Mouse (Mus musculus) embryonic facial prominence, embryonic 15.5 days (tissue): Measurements from ENCODE around the gene Ceacam10. TPM values are rescaled to one million over a fixed set of nuclear protein-coding genes. Genes with fewer than 3 reads are reported as not detected.

Experiments
- ATAC-seq: fragments of 200-750 bp; cut with Nextera tagmentation; 2 replicates; pipeline ENCODE4 v1.8.0; 2017; ENCODE audit warnings: low read depth, moderate TSS enrichment; ENCODE audit not compliant: insufficient number of reproducible peaks, low FRiP score, low TSS enrichment
- H3K27ac ChIP-seq: fragments of 300-500 bp; sonication (generic); replicated peaks from 2 replicates; pipeline ENCODE4 v1.5.1; 2015; ENCODE audit warnings: mild to moderate bottlenecking, inconsistent platforms
- H3K27me3 ChIP-seq: fragments of 300-500 bp; sonication (generic); 2 replicates; pipeline ENCODE4 v1.6.1; 2015; ENCODE audit warnings: inconsistent platforms
- H3K36me3 ChIP-seq: fragments of 300-500 bp; sonication (generic); 2 replicates; pipeline ENCODE4 v1.6.1; 2015; ENCODE audit warnings: mild to moderate bottlenecking, inconsistent platforms
- H3K4me1 ChIP-seq: fragments of 300-500 bp; sonication (generic); 2 replicates; pipeline ENCODE4 v1.6.1; 2015; ENCODE audit warnings: inconsistent platforms
- H3K4me2 ChIP-seq: fragments of 300-500 bp; sonication (generic); replicated peaks from 2 replicates; pipeline ENCODE4 v1.6.1; 2015; ENCODE audit warnings: mild to moderate bottlenecking, inconsistent platforms
- H3K4me3 ChIP-seq: fragments of 300-500 bp; sonication (generic); replicated peaks from 2 replicates; pipeline ENCODE4 v1.5.1; 2015; ENCODE audit warnings: mild to moderate bottlenecking, inconsistent platforms
- H3K9ac ChIP-seq: fragments of 300-500 bp; sonication (generic); 2 replicates; pipeline ENCODE4 v1.6.1; 2015; ENCODE audit warnings: inconsistent platforms
- H3K9me3 ChIP-seq: fragments of 300-500 bp; sonication (generic); replicated peaks from 2 replicates; pipeline ENCODE4 v1.6.1; 2016; ENCODE audit warnings: inconsistent platforms
- WGBS: fragments of 180-500 bp; shearing (Covaris S2); methylation state at CpG from one replicate; pipeline ENCODE4 v1.1.7; 2015; 5-methylcytosine and 5-hydroxymethylcytosine counted together
- polyA plus RNA-seq: library from polyadenylated mRNA; unstranded; fragments of >200 nt; fragmentation: Nextera tagmentation; extraction: Ambion mirVana; gene quantifications from 2 replicates; pipeline ENCODE4 v1.2.1, GENCODE M21; 2015

Ceacam10 gene
- polyA plus RNA-seq, 1 experiment from 2014 or later: 0.35 TPM

- WGBS: 88% methylated on average over 1 of the region's 1 CpGs
- Histone ChIP-seq H3K4me3 (no peak overlapping the region), H3K27me3 (no peaks in the 10 kb centered on the region), H3K27ac (no peak overlapping the region), H3K36me3 (no peaks in the 10 kb centered on the region), H3K4me2 (no peak overlapping the region), H3K4me1 (no peaks in the 10 kb centered on the region), H3K9ac (no peak overlapping the region), H3K9me3 (no peaks in the 10 kb centered on the region)
- ATAC-seq: no peak
Observed at GRCm38 (mm10) chr7:24797918-24798317, 20.9 kb downstream of the Ceacam10 start.

GRCm38 (mm10) chr7:24802149-24802767 lies 25.3 kb downstream of the Ceacam10 start:
- no peak for ATAC-seq
- no peaks in the 10 kb centered on the region for H3K4me1 ChIP-seq
- H3K4me2 ChIP-seq: no peak overlapping the region
- H3K27me3 ChIP-seq: no peaks in the 10 kb centered on the region
- 77% methylated on average over 7 of the region's 7 CpGs for WGBS
- no peak overlapping the region for H3K27ac ChIP-seq
- no peak overlapping the region for H3K4me3 ChIP-seq
- no peak overlapping the region for H3K9ac ChIP-seq
- no peaks in the 10 kb centered on the region for H3K9me3 ChIP-seq
- no peaks in the 10 kb centered on the region for H3K36me3 ChIP-seq

DNA sequence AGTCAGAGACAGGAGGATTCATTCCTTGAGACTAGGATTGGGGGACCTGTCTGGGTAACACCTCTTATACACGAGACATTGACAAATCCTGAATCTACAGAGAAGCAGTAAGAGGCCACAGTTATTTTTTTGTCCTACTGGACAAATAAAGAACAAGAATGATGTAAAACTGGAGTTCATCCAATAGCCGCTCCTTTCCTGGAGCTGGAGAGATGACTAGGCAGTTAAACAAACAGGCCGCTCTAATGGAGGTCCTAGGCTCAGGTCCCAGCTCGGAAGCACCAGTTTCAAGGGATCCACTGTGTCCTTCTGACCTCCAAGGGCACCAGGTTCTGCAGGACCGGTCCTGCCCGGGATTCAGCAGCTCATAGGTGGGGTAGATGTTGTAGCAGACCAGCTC lies 27.8 kb downstream of the Ceacam10 start:
- Histone ChIP-seq H3K27ac (no peak overlapping the region), H3K4me3 (no peak overlapping the region), H3K9me3 (no peaks in the 10 kb centered on the region), H3K4me1 (no peaks in the 10 kb centered on the region), H3K27me3 (no peaks in the 10 kb centered on the region), H3K9ac (no peak overlapping the region), H3K36me3 (no peaks in the 10 kb centered on the region), H3K4me2 (no peak overlapping the region)
- WGBS: 69% methylated on average over 6 of the region's 6 CpGs
- no peak for ATAC-seq

DNA sequence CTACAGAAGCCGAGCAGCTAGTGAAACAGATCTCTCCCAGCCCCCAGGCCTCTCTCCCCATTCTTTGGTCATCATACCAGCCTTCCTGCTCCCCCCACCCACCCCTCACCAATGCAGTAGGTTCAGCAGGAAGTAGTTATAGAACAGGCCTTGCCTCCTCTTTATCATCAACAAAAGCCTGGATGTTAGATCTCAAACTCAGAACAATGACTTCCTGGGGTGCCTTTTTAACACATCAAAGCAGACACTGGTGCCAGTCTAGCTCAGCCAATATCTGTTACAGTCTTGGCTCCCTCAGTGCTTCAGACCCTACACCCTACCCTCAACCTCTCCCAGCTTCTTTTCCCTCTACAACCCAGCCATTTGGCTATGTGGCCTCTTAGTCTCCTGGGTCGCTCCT lies 32.0 kb downstream of the Ceacam10 start:
- Histone ChIP-seq H3K4me3 (no peak overlapping the region), H3K27me3 (no peaks in the 10 kb centered on the region)
- WGBS: 37% methylated on average over 2 of the region's 2 CpGs

GRCm38 (mm10) chr7:24817502-24817901 lies 40.5 kb downstream of the Ceacam10 start:
- no peak overlapping the region for H3K4me2 ChIP-seq
- 1% methylated on average over 3 of the region's 3 CpGs for WGBS
- H3K36me3 ChIP-seq: no peaks in the 10 kb centered on the region
- no peak overlapping the region for H3K4me3 ChIP-seq
- 0 out of 2 replicates have a peak, but pooled peaks cover 3% of the 10 kb centered on the region for H3K27me3 ChIP-seq
- H3K9ac ChIP-seq: no peak overlapping the region
- no peaks in the 10 kb centered on the region for H3K9me3 ChIP-seq
- no peaks in the 10 kb centered on the region for H3K4me1 ChIP-seq
- ATAC-seq: no peak
- H3K27ac ChIP-seq: no peak overlapping the region

More for the DNA sequence above, 32.0 kb downstream of the Ceacam10 start:
- Histone ChIP-seq H3K4me1 (no peaks in the 10 kb centered on the region), H3K9me3 (no peaks in the 10 kb centered on the region), H3K36me3 (no peaks in the 10 kb centered on the region), H3K4me2 (no peak overlapping the region), H3K27ac (no peak overlapping the region), H3K9ac (no peak overlapping the region)
- no peak for ATAC-seq

DNA sequence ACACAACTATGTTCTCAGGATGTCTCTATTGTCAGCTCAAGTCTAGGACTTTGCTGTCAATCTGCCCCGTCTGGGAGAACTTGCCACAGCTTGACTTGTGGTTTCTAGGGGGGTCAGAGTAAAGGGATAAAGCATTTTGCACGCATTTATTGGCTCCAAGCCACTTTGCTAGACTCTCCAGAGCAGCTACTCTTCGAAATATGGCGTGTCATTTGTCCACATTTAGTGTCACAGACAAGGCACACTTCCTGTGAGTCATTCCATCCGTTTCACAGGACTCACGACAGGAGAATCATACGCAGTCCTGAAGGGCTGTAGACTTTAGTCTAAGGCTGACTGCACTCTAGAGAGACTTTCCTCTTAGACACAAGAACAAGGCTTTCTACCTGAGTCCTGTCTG lies 47.4 kb downstream of the Ceacam10 start:
- H3K27ac ChIP-seq: no peak overlapping the region
- 50% methylated on average over 7 of the region's 7 CpGs for WGBS
- H3K36me3 ChIP-seq: no peaks in the 10 kb centered on the region
- H3K4me3 ChIP-seq: no peak overlapping the region
- H3K27me3 ChIP-seq: no peaks in the 10 kb centered on the region
- no peak overlapping the region for H3K4me2 ChIP-seq
- no peak for ATAC-seq
- H3K9me3 ChIP-seq: no peaks in the 10 kb centered on the region
- H3K9ac ChIP-seq: no peak overlapping the region
- H3K4me1 ChIP-seq: no peaks in the 10 kb centered on the region

DNA sequence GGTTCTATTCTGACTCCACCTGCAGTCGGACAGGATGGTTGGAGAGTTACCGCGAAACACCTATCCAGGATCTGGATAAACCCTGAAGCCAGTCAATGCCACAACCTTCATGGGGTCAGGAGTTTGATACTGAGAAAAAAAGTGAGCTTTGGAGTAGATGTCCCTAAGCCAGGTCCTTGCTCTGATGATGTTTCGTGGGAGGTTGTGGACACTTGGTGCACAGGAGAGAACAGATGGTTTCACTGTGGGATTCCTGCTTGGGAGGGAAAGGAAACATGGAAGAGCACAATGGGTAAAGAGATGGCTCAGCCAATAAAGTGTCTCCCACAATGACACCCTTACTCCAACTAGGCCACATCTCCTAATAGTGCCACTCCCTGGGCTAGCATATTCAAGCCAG lies 50.2 kb downstream of the Ceacam10 start:
- no peaks in the 10 kb centered on the region for H3K36me3 ChIP-seq
- 92% methylated on average over 4 of the region's 4 CpGs for WGBS
- H3K27me3 ChIP-seq: no peaks in the 10 kb centered on the region
- H3K4me2 ChIP-seq: no peak overlapping the region
- no peak overlapping the region for H3K9ac ChIP-seq
- no peaks in the 10 kb centered on the region for H3K4me1 ChIP-seq
- H3K9me3 ChIP-seq: no peaks in the 10 kb centered on the region
- H3K4me3 ChIP-seq: no peak overlapping the region
- H3K27ac ChIP-seq: no peak overlapping the region
- ATAC-seq: no peak

Other genes with a start within 250 kb of the Ceacam10 start
- gene Irgq, start 246.5 kb upstream of the Ceacam10 start, polyA plus RNA-seq: 11.2 and 11.4 TPM in 2 replicates
- gene Pinlyp, start 231.1 kb upstream of the Ceacam10 start, polyA plus RNA-seq: 9.4 and 16.4 TPM in 2 replicates
- gene Xrcc1, start 230.9 kb upstream of the Ceacam10 start, polyA plus RNA-seq: 122 and 127 TPM in 2 replicates
- gene Ethe1, start 189.7 kb upstream of the Ceacam10 start, polyA plus RNA-seq: 27.3 and 27.8 TPM in 2 replicates
- gene Zfp575, start 189.6 kb upstream of the Ceacam10 start, polyA plus RNA-seq: 6.9 and 7.9 TPM in 2 replicates
- gene Phldb3, start 166.4 kb upstream of the Ceacam10 start, polyA plus RNA-seq: 1.1 and 1.4 TPM in 2 replicates
- gene Lypd3, start 140.7 kb upstream of the Ceacam10 start, polyA plus RNA-seq: 94.6 and 109 TPM in 2 replicates
- gene Tex101, start 100.5 kb upstream of the Ceacam10 start, polyA plus RNA-seq: not detected in 2 replicates
- not detected in 2 replicates for gene BC049730, start 68.0 kb upstream of the Ceacam10 start, polyA plus RNA-seq
- not detected in 2 replicates for gene Gm4763, start 50.3 kb upstream of the Ceacam10 start, polyA plus RNA-seq
- 0.66 and 1.3 TPM in 2 replicates for gene Cd177, start 16.9 kb upstream of the Ceacam10 start, polyA plus RNA-seq
- 8.1 and 21.7 TPM in 2 replicates for gene Gm9844, start 85.0 kb downstream of the Ceacam10 start, polyA plus RNA-seq
- not detected in 2 replicates for gene Lypd4, start 92.7 kb downstream of the Ceacam10 start, polyA plus RNA-seq
- 0.09 TPM in 1 of 2 replicates, not detected in the other for gene Dmrtc2, start 92.9 kb downstream of the Ceacam10 start, polyA plus RNA-seq
- 2,979 and 3,008 TPM in 2 replicates for gene Rps19, start 107.2 kb downstream of the Ceacam10 start, polyA plus RNA-seq
- 0.59 and 0.69 TPM in 2 replicates for gene Cd79a, start 120.2 kb downstream of the Ceacam10 start, polyA plus RNA-seq
- 121 and 126 TPM in 2 replicates for gene Arhgef1, start 125.7 kb downstream of the Ceacam10 start, polyA plus RNA-seq
- gene Gm4881, start 167.3 kb downstream of the Ceacam10 start, polyA plus RNA-seq: not detected in 2 replicates
- 211 and 215 TPM in 2 replicates for gene Rabac1, start 195.5 kb downstream of the Ceacam10 start, polyA plus RNA-seq
- 1.5 and 2.0 TPM in 2 replicates for gene Atp1a3, start 228.8 kb downstream of the Ceacam10 start, polyA plus RNA-seq